Mouse (Mus musculus): ENCODE measurements at regions not wholly inside any gene's neighbourhood (a gene's known extent, or its start where the extent isn't known, plus 50 kb on each side); places are given as distances from the start of the nearest gene placed in this dataset.

- TF ChIP-seq CTCF (IDR thresholded peaks at IDR 0.05; ENCODE audit: low read depth): no peak
- no peak for TF ChIP-seq EP300 (IDR thresholded peaks at IDR 0.05; ENCODE audit: low read depth)
Observed at GRCm38 (mm10) chr4:64437744-64438594, 391.2 kb upstream of the Tnc start.
